Mouse (Mus musculus) liver, adult 2 months (tissue): ENCODE results near the gene Ier2.

Experiments
- CTCF ChIP-seq: fragments of 200-500 bp; IDR thresholded peaks from 2 replicates; pipeline ENCODE4 v1.5.1; 2011; ENCODE audit warnings: low read depth, low read length, control low read depth
- POLR2A ChIP-seq: fragments of 200-500 bp; IDR thresholded peaks from 2 replicates; pipeline ENCODE4 v1.6.1; 2011; ENCODE audit warnings: low read length, control low read depth; ENCODE audit not compliant: insufficient read depth; ENCODE audit errors: extremely low read depth

DNA sequence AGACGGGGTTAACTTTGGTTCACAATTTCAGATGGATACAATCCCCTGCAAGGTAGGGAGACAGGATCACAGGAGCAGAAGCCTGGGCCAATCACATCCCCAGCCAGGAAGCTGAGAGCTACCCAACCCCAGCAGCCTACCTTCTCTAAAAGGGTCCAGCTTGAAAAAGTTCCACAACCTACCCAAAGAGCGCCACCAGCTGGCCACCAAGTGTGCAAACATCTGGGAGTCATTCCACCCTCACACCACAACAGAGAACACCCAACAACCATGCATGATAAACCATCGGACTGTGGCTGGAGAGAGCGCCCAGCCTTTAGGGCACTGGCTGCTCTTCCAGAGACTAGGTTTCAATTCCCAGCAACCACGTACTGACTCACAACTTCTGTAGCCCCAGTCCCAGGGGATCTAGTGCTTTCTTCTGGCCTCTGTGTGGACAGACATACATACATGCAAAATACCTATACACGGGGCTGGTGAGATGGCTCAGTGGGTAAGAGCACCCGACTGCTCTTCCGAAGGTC, 41.5 kb downstream of the Ier2 start:
- TF ChIP-seq POLR2A: no peak
- no peak for TF ChIP-seq CTCF
